Mouse (Mus musculus) embryonic fibroblast, embryonic 13.5 days (primary cell): ENCODE measurements around the gene Cdh6.

ENCODE experiments used
- CTCF ChIP-seq: IDR thresholded peaks from 2 replicates; pipeline ENCODE4 v1.5.1; 2011; ENCODE audit warnings: mild to moderate bottlenecking, control low read depth, low read length, moderate library complexity, borderline replicate concordance; ENCODE audit not compliant: insufficient read depth
- POLR2A ChIP-seq: IDR thresholded peaks from 2 replicates; pipeline ENCODE4 v1.6.1; 2011; ENCODE audit warnings: low read depth, mild to moderate bottlenecking, control low read depth, low read length, moderate library complexity

DNA sequence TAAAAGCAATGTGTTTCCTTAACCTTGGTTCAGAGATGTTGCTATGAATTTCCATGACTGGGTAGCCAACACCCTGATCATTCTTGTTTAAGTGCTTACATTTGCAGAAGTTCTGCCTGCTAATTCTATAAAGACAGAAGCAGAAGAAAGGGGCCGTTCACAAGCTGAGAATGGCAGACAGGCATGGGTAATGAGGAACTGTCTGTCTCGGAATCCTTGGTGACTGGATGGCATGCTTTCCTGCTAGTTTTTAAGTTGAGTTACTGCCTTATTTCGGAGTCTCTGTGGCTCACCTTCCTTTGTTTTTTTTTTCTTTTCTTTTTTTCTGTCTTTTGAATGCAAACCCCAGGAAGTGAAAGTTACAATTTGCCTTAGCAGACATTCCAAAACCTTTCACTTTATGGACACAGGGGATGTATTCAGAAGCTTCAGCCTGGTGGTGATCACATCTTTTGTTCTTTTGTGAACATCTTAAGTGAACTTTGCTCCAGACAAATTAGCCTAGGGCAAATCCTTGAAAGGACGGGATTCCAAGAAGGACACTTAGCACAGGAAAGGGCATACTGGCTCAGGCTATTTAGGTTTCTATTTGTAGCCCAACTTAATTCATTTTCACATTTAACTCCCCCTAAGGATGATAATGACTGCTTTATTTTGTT, 38.7 kb upstream of the Cdh6 start:
- TF ChIP-seq POLR2A, result no peak
- TF ChIP-seq CTCF, result no peak
